Mouse (Mus musculus) cerebellum, postnatal 36 days (tissue): Measurements from ENCODE around the gene Tbk1.

ENCODE experiments used
- DNase-seq, 2 experiments: peaks; one replicate each; pipeline ENCODE4 v3.0.0; 2021 to 2022; ENCODE audit warnings: mixed read lengths in 2 of 2

Tbk1 gene

GRCm38 (mm10) chr10:121497968-121498367, 88.6 kb downstream of the Tbk1 start:
- DNase-seq: no peak

- DNase-seq: no peak
Measured at GRCm38 (mm10) chr10:121496616-121497015, 90.0 kb downstream of the Tbk1 start.
